Mouse (Mus musculus): ENCODE measurements at regions not wholly inside any gene's neighbourhood (a gene's known extent, or its start where the extent isn't known, plus 50 kb on each side); places are given as distances from the start of the nearest gene placed in this dataset.

GRCm38 (mm10) chr1:184573325-184573724 is 159.1 kb downstream of the Hlx start:
- H3K9me3 ChIP-seq (ENCODE audit: control insufficient read depth), result no peaks in the 10 kb centered on the region
- ATAC-seq, result no peak
- H3K4me3 ChIP-seq (ENCODE audit: low read depth, low read length), result no peak overlapping the region
- 57% methylated on average over 7 of the region's 7 CpGs for WGBS
- no peaks in the 10 kb centered on the region for H3K4me1 ChIP-seq (replicated peaks; ENCODE audit: control insufficient read depth, insufficient read depth, low read length)
- no peak overlapping the region for H3K4me2 ChIP-seq (replicated peaks; ENCODE audit: low read depth)
- no peak overlapping the region for H3K27ac ChIP-seq (ENCODE audit: low read depth, low read length)
- no peaks in the 10 kb centered on the region for H3K36me3 ChIP-seq (ENCODE audit: control insufficient read depth, insufficient read depth)
- no peak overlapping the region for H3K9ac ChIP-seq (ENCODE audit: low read depth, low read length)
- no peak for TF ChIP-seq CTCF (IDR thresholded peaks at IDR 0.05; ENCODE audit: low read depth)
- no peaks in the 10 kb centered on the region for H3K27me3 ChIP-seq (replicated peaks; ENCODE audit: control insufficient read depth, insufficient read depth, low read length)

DNA sequence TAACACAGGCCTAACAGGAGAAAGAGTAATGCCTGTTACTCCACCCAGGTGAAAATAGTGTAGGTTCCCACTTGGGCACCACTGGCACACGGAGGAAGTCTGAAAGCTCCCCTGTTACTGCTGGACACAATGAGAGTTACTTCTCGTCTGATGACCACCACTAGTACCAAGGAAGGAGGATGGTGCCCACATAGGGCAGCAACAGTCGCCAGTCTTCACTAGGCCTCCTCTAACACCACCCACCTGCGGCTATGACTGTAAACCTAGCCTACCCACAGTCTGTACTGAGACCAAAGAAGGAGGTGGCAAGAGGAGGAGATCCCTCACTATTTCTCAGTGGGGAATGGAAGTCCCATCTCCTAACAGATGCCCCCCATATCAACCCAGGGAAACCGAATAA is 161.7 kb downstream of the Hlx start:
- 85% methylated on average over 5 of the region's 5 CpGs for WGBS
- Histone ChIP-seq H3K4me1 (replicated peaks; ENCODE audit: control insufficient read depth, insufficient read depth, low read length) (no peaks in the 10 kb centered on the region), H3K36me3 (ENCODE audit: control insufficient read depth, insufficient read depth) (no peaks in the 10 kb centered on the region), H3K4me3 (ENCODE audit: low read depth, low read length) (no peak overlapping the region), H3K9me3 (ENCODE audit: control insufficient read depth) (no peaks in the 10 kb centered on the region), H3K9ac (ENCODE audit: low read depth, low read length) (no peak overlapping the region), H3K27me3 (replicated peaks; ENCODE audit: control insufficient read depth, insufficient read depth, low read length) (no peaks in the 10 kb centered on the region), H3K4me2 (replicated peaks; ENCODE audit: low read depth) (no peak overlapping the region), H3K27ac (ENCODE audit: low read depth, low read length) (no peak overlapping the region)
- TF ChIP-seq CTCF (IDR thresholded peaks at IDR 0.05; ENCODE audit: low read depth), result no peak
- ATAC-seq, result no peak

DNA sequence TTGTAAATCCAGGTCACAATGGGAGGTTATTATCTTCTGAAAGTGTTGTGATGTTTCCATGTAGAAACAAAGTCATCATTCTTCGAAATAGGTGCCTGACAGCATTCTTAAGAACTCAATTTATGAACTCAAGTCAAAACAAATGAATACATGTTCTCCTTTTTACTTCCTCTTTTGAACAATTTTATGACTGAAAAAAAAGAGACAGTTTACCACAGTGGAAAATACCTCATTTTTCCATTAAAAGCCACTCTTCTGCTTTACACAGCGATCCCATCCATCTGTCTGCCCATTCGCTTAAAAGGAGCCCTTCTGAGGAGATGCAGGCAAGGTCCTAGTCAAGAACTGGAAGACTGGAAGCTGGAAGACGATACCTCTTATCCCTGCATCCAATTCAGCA is 169.5 kb downstream of the Hlx start:
- H3K9ac ChIP-seq (ENCODE audit: low read depth, low read length), result no peak overlapping the region
- 86% methylated on average over 4 of the region's 4 CpGs for WGBS
- H3K27ac ChIP-seq (ENCODE audit: low read depth, low read length), result no peak overlapping the region
- no peak overlapping the region for H3K4me3 ChIP-seq (ENCODE audit: low read depth, low read length)
- H3K27me3 ChIP-seq (replicated peaks; ENCODE audit: control insufficient read depth, insufficient read depth, low read length), result no peaks in the 10 kb centered on the region
- H3K4me2 ChIP-seq (replicated peaks; ENCODE audit: low read depth), result no peak overlapping the region
- no peak for TF ChIP-seq CTCF (IDR thresholded peaks at IDR 0.05; ENCODE audit: low read depth)
- H3K36me3 ChIP-seq (ENCODE audit: control insufficient read depth, insufficient read depth), result no peaks in the 10 kb centered on the region
- ATAC-seq, result no peak
- no peaks in the 10 kb centered on the region for H3K9me3 ChIP-seq (ENCODE audit: control insufficient read depth)
- no peaks in the 10 kb centered on the region for H3K4me1 ChIP-seq (replicated peaks; ENCODE audit: control insufficient read depth, insufficient read depth, low read length)

DNA sequence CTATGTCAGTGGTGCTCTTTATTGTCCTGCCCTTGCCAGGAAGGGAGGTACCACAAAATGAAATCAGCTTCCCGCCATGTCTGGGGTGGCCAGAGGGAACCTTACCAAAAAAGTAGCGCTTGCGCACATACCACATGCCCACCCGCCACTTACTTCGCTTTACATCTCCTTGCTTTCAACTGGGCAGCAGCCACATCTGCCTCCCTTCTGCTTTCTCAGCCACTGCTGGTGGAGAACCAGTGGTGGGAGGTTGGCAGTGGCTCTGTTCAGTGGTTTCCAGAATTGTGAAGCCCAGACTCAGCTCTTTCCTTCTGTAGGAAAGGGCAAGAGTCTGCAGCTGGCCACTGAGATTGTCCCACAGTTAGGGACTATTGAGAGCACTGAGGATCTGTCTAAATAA is 170.2 kb downstream of the Hlx start:
- Histone ChIP-seq H3K4me1 (replicated peaks; ENCODE audit: control insufficient read depth, insufficient read depth, low read length) (no peaks in the 10 kb centered on the region), H3K9me3 (ENCODE audit: control insufficient read depth) (no peaks in the 10 kb centered on the region), H3K27ac (ENCODE audit: low read depth, low read length) (no peak overlapping the region), H3K4me3 (ENCODE audit: low read depth, low read length) (no peak overlapping the region), H3K27me3 (replicated peaks; ENCODE audit: control insufficient read depth, insufficient read depth, low read length) (no peaks in the 10 kb centered on the region), H3K9ac (ENCODE audit: low read depth, low read length) (no peak overlapping the region), H3K36me3 (ENCODE audit: control insufficient read depth, insufficient read depth) (no peaks in the 10 kb centered on the region), H3K4me2 (replicated peaks; ENCODE audit: low read depth) (no peak overlapping the region)
- ATAC-seq, result no peak
- 96% methylated on average over 5 of the region's 5 CpGs for WGBS
- no peak for TF ChIP-seq CTCF (IDR thresholded peaks at IDR 0.05; ENCODE audit: low read depth)

DNA sequence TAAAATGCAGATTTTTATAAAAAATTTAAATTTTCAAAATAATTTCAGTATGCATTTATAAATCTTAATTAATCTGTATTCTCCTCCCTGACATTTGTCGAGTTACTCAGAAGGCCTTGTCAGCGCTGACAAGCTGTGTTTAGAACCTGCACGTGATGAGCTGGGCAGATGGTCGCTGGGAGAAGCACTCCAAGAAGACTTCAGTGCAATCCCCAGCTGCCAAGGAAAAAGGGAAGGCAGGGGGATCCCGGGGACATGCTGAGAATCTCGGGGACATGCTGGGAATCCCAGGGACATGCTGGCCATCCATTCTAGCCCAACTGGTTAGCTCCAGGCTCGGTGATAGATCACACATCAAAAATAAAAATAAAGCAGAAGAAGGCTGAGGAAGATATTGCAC is 172.9 kb downstream of the Hlx start:
- Histone ChIP-seq H3K9ac (ENCODE audit: low read depth, low read length) (no peak overlapping the region), H3K4me2 (replicated peaks; ENCODE audit: low read depth) (no peak overlapping the region), H3K27ac (ENCODE audit: low read depth, low read length) (no peak overlapping the region), H3K4me3 (ENCODE audit: low read depth, low read length) (no peak overlapping the region), H3K9me3 (ENCODE audit: control insufficient read depth) (no peaks in the 10 kb centered on the region), H3K36me3 (ENCODE audit: control insufficient read depth, insufficient read depth) (no peaks in the 10 kb centered on the region), H3K27me3 (replicated peaks; ENCODE audit: control insufficient read depth, insufficient read depth, low read length) (no peaks in the 10 kb centered on the region), H3K4me1 (replicated peaks; ENCODE audit: control insufficient read depth, insufficient read depth, low read length) (no peaks in the 10 kb centered on the region)
- 62% methylated on average over 7 of the region's 7 CpGs for WGBS
- TF ChIP-seq CTCF (IDR thresholded peaks at IDR 0.05; ENCODE audit: low read depth), result no peak
- ATAC-seq, result no peak

DNA sequence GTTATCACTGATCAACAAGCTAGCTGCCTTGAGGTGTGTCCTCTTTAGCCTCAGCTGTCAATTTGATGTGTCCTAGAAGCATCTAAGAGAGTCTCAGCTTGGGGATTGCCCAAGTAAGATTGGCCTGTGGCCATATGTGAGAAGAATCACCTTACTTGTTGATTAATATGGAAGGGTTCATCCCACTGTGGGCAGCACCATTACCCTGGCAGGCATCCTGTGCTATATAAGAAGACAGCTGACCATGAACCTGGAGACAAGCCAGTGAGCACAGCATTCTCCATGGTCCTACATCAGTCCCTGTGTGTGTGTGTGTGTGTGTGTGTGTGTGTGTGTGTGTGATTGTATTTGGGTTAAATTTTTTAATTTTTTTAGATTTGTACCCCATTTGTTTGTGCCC is 178.6 kb downstream of the Hlx start:
- H3K27ac ChIP-seq (ENCODE audit: low read depth, low read length), result no peak overlapping the region
- no peaks in the 10 kb centered on the region for H3K9me3 ChIP-seq (ENCODE audit: control insufficient read depth)
- H3K4me1 ChIP-seq (replicated peaks; ENCODE audit: control insufficient read depth, insufficient read depth, low read length), result no peaks in the 10 kb centered on the region
- H3K27me3 ChIP-seq (replicated peaks; ENCODE audit: control insufficient read depth, insufficient read depth, low read length), result no peaks in the 10 kb centered on the region
- H3K4me2 ChIP-seq (replicated peaks; ENCODE audit: low read depth), result no peak overlapping the region
- no peak for TF ChIP-seq CTCF (IDR thresholded peaks at IDR 0.05; ENCODE audit: low read depth)
- no peak for ATAC-seq
- H3K9ac ChIP-seq (ENCODE audit: low read depth, low read length), result no peak overlapping the region
- H3K4me3 ChIP-seq (ENCODE audit: low read depth, low read length), result no peak overlapping the region
- no peaks in the 10 kb centered on the region for H3K36me3 ChIP-seq (ENCODE audit: control insufficient read depth, insufficient read depth)

DNA sequence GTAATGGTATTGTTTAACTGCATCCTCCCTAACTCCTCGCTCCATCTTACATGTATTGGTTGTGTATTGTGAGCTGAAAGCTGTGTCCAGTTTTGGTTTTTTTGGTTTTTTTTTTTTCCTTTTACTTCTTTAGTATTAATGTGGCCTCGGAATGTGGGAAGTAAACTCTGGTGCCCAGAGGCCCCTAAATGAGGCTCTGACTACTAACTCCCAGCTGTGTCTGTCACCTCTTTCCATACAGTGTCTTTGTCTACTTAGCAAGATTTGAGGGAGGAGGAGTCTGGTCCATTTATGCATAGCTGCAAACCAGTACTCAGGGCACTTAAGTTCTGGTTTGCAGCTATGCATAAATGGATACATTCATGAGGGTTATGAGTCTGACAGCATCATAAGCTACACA is 181.9 kb downstream of the Hlx start:
- Histone ChIP-seq H3K4me1 (replicated peaks; ENCODE audit: control insufficient read depth, insufficient read depth, low read length) (no peaks in the 10 kb centered on the region), H3K4me2 (replicated peaks; ENCODE audit: low read depth) (no peak overlapping the region), H3K27ac (ENCODE audit: low read depth, low read length) (no peak overlapping the region), H3K36me3 (ENCODE audit: control insufficient read depth, insufficient read depth) (no peaks in the 10 kb centered on the region), H3K9me3 (ENCODE audit: control insufficient read depth) (no peaks in the 10 kb centered on the region), H3K9ac (ENCODE audit: low read depth, low read length) (no peak overlapping the region), H3K4me3 (ENCODE audit: low read depth, low read length) (no peak overlapping the region), H3K27me3 (replicated peaks; ENCODE audit: control insufficient read depth, insufficient read depth, low read length) (no peaks in the 10 kb centered on the region)
- WGBS, result 86% methylated on average over 2 of the region's 2 CpGs
- no peak for ATAC-seq
- no peak for TF ChIP-seq CTCF (IDR thresholded peaks at IDR 0.05; ENCODE audit: low read depth)

Measured in intestine, postnatal 0 days (tissue).